Mouse (Mus musculus) limb, embryonic 10.5 days (tissue): Measurements from ENCODE around the gene Lin9. TPM values are rescaled to one million over a fixed set of nuclear protein-coding genes. Genes with fewer than 3 reads are reported as not detected.

Source experiments
- DNase-seq: peaks from one replicate; pipeline ENCODE4 v3.0.0-alpha.2; 2017; ENCODE audit warnings: low spot score
- H3K27ac ChIP-seq: fragments of 300-500 bp; sonication (generic); 2 replicates; pipeline ENCODE4 v1.5.1; 2016; ENCODE audit warnings: mild to moderate bottlenecking
- H3K27me3 ChIP-seq: fragments of 300-500 bp; sonication (generic); 2 replicates; pipeline ENCODE4 v1.6.1; 2016; ENCODE audit warnings: low read depth, mild to moderate bottlenecking; ENCODE audit not compliant: poor library complexity, severe bottlenecking
- H3K36me3 ChIP-seq: fragments of 300-500 bp; sonication (generic); 2 replicates; pipeline ENCODE4 v1.6.1; 2016; ENCODE audit warnings: mild to moderate bottlenecking, moderate library complexity
- H3K4me1 ChIP-seq: fragments of 300-500 bp; sonication (generic); 2 replicates; pipeline ENCODE4 v1.6.1; 2016
- H3K4me3 ChIP-seq: fragments of 300-500 bp; sonication (generic); 2 replicates; pipeline ENCODE4 v1.5.1; 2016; ENCODE audit warnings: mild to moderate bottlenecking, moderate library complexity
- H3K9me3 ChIP-seq: fragments of 300-500 bp; sonication (generic); replicated peaks from 2 replicates; pipeline ENCODE4 v1.6.1; 2016; ENCODE audit warnings: mild to moderate bottlenecking
- WGBS: fragments of 180-500 bp; shearing (Covaris S2); methylation state at CpG from one replicate; pipeline ENCODE4 v1.1.7; 2016; 5-methylcytosine and 5-hydroxymethylcytosine counted together
- polyA plus RNA-seq: library from polyadenylated mRNA; unstranded; fragments of >200 nt; fragmentation: Nextera tagmentation; extraction: Ambion mirVana; gene quantifications from 2 replicates; pipeline ENCODE4 v1.2.1, GENCODE M21; 2016

The Lin9 gene
- polyA plus RNA-seq, 1 experiment from 2014 or later = 24.9 TPM

DNA sequence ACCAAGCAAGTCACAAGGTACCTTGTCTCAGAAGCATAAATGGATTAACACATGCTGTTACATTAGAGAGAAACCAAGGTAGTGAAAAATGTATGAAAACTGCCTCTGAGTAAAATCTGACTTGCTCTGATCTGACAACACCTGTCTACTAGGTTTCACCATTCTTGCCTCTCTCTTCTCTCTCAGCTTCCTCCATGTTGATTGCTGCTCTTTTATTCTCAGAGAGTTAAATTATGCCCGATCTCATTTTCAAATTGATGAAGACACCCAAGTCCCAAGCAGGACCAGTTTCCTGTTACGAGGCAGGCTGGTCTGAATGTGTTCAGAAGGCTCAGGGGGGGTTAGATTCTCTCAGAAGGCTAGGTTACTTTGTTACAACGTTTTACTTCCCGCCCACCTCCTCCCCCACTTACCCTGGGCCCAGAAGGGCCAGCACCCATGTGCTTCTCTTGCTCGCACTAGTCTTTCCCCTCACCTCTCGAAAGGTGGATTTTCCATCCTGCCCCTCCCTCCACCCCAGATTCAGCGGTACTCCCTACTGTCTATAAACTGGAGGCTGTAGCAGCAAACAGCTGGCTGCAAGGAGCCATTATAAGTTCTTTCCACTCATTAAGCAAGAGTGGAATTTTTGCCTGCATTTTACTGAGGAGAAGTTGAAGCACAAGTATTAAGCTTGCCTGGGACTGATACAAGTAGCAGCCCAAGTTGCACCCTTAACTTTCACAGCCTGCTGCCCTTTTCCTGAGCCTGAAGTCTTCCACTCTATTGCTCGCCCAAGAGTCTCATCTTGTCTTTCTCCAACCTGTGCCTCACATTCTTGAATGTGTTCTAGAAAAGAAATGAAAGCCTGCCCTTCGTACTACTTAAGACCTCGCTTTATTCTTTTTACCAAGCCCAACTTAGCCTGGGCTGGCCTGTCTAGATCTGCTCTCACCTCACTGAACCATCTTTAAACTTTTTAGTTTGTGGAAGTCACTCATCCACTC lies 1.2 kb upstream of the Lin9 start:
- DNase-seq = peak; percentile 34
- 51% methylated on average over 10 of the region's 10 CpGs for WGBS
- H3K27me3 ChIP-seq = no peaks in the 10 kb centered on the region
- no peaks in the 10 kb centered on the region for H3K9me3 ChIP-seq
- peaks cover 32% of the 10 kb centered on the region for H3K4me1 ChIP-seq
- H3K4me3 ChIP-seq = peak overlapping the region; percentile 93
- H3K36me3 ChIP-seq = peaks cover 14% of the 10 kb centered on the region
- H3K27ac ChIP-seq = peak overlapping the region; percentile 100

DNA sequence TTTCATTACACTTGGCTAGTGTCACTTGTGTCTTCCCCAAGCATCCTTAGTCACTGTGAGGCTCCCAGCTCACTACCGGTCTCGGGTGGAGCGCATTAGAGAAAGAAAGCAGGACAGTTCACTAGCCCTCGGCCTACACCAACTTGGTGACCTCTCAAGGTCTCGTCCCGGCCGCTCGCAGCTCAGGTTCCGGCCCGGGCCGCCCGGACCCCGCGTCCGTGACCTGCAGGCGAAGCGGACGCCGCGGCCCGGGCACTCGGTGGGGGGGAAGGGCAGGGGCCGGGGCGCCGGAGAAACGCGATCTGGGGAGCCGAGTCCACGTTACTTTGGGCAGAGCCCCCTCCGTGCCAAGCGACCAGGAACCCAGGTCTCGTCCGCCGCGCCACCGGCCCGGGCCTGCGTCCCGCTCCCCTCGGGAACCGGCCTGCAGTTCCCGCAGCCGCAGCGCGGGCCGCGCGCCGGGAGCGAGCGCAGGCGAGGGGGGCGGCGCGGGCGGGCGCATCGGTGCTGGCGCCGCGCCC lies 285 bp upstream of the Lin9 start:
- peak; percentile 79 for DNase-seq
- H3K4me3 ChIP-seq = peak overlapping the region; percentile 93
- peaks cover 22% of the 10 kb centered on the region for H3K36me3 ChIP-seq
- 1% methylated on average over 55 of the region's 61 CpGs for WGBS
- H3K4me1 ChIP-seq = peaks cover 36% of the 10 kb centered on the region
- H3K27ac ChIP-seq = peak overlapping the region; percentile 100
- no peaks in the 10 kb centered on the region for H3K9me3 ChIP-seq
- H3K27me3 ChIP-seq = no peaks in the 10 kb centered on the region

DNA sequence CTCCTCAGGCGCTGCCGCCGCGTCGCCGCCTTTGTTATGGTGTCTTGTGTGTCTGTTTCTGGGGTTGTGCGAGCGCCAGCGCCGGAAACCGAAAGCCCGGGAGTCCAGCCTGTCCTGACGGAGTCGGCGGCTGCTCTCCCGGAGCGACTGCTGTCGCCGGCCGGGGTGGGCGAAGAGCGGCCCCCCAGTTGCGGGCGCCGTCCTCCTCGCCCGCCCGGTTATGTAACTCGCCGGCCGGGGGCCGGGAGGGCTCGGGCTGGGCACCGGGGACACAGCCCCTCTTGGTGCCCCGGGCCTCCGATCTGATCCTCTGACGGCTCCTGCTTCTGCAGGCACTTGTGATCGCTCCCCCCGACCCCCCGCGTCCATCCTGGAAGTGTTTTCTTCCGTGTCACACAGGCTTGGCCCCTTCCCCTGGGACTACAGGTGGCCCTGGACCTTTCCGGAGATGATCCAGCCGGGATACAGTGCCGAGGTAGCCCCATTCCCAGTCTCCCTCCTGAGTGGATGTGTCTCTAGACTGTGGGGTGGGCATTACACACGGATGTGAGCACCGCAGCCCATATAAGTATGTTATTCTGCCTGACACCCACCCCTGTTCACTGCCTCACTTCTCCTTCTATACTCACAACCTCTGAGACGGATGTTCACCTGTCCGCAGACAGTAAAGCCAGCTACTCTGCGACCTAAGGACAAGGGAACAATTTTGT lies 723 bp downstream of the Lin9 start:
- H3K27me3 ChIP-seq = no peaks in the 10 kb centered on the region
- peak overlapping the region; percentile 93 for H3K4me3 ChIP-seq
- peaks cover 29% of the 10 kb centered on the region for H3K36me3 ChIP-seq
- no peaks in the 10 kb centered on the region for H3K9me3 ChIP-seq
- peaks cover 39% of the 10 kb centered on the region for H3K4me1 ChIP-seq
- WGBS = 4% methylated on average over 50 of the region's 50 CpGs
- H3K27ac ChIP-seq = peak overlapping the region; percentile 100
- DNase-seq = peak; percentile 77

DNA sequence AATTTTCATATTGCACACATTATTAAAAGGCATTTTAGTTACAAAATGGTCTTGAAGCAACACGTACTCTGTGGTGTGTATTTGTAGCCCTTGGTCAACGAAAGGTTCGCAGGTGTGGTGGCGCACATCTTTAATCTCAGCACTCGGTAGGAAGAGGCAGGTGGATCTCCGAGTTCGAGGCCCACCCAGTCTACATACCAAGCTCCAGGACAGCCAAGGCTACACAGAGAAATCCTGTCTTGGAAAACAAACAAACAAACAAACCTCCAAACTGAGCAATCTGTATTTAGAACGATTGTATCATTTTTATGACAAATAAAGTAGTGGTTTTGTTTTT lies 1.2 kb downstream of the Lin9 start:
- DNase-seq = no peak
- peaks cover 34% of the 10 kb centered on the region for H3K36me3 ChIP-seq
- no peaks in the 10 kb centered on the region for H3K27me3 ChIP-seq
- 86% methylated on average over 8 of the region's 8 CpGs for WGBS
- H3K27ac ChIP-seq = peak overlapping the region; percentile 100
- no peaks in the 10 kb centered on the region for H3K9me3 ChIP-seq
- H3K4me1 ChIP-seq = peaks cover 39% of the 10 kb centered on the region
- peak overlapping the region; percentile 93 for H3K4me3 ChIP-seq

DNA sequence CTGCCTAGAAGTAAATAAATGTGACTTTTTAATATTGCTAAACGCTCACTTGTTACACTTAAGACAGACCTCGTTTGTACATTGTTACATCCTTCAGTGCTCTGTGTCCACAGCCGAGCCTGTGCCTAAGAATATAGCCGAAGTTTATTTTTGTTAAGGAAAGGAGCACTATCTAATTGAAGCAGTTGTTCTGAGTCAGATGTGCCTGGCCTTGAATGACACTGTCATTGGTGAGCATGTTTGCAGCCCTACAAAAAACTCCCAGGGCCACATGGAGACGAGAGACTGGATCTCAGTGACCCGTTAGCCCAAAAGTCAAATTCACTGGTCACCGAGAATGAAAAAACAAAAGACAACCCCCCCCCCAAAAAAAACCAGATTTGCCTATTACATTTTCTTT lies 50.3 kb downstream of the Lin9 start:
- Histone ChIP-seq H3K27me3 (peaks cover 23% of the 10 kb centered on the region), H3K9me3 (no peaks in the 10 kb centered on the region), H3K27ac (no peak overlapping the region), H3K36me3 (peaks cover 62% of the 10 kb centered on the region), H3K4me1 (peaks cover 2% of the 10 kb centered on the region), H3K4me3 (no peak overlapping the region)
- no peak for DNase-seq
- 89% methylated on average over 7 of the region's 7 CpGs for WGBS

DNA sequence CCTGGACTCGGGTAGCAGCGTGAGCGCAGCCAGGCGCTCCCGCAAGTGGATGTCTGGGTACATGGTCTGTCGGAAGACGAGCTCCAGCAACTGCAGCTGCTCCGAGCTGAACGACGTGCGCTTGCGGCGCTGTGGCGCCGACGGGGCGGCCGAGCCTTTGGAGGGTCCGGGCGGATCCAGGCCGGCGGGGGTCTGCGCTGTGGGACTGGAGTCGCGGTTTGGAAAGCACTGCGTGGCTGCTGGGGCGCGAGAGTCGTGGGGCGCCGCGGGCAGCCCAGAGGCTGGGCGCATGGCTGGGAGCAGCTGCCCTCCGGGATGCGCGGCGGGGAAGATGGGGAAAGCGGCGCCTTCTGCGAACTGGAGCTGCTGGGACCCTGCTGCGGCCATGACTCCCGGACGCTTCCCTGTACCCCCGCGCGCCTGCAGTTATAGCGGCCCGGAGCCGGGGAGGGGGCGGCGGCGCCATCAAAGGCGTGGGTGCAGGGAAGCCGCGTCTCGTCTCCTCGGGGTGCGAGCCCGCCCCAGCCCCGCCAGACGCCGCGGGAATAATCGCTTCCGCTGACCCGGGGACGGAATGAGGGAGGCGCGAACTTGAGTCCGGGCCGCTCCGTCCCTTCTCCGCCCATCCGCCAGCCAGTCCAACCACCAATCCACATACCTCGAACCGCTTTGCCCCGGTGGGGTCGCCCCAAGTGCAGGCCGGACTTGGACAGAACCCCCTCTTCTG lies 55.8 kb downstream of the Lin9 start, which contains the start of gene Mixl1:
Gene Mixl1, minus strand, starts transcription at position 409 of the 727 bp plus-strand sequence.
- Histone ChIP-seq H3K9me3 (no peaks in the 10 kb centered on the region), H3K4me3 (peak within 1 kb of the TSS; percentile 59), H3K36me3 (peaks cover 11% of the 10 kb centered on the region), H3K27me3 (peaks cover 65% of the 10 kb centered on the region), H3K4me1 (peaks cover 14% of the 10 kb centered on the region), H3K27ac (peak within 1 kb of the TSS; percentile 46; the same call in 1 of the 2 replicates)
- DNase-seq = peak; percentile 62
- 1% methylated on average over 79 of the region's 79 CpGs for WGBS

DNA sequence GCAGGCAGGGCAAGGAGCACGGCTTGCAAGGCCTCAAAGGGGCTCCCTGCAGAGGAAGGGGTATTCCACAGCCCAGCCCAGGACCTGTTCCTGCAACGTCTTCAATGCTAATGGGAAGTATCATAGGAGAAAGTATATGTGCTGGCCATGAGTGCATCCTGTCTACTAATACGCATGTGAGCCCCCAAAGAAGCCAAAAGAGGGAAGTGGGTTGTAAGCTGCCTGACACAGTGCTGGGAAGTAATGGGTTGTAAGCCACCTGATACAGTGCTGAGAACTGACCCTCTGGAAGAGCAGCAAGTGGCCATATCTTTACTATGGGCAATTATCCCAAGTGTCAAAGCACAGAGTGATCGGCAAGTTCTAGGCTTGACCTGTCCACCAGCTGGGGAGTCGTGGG lies 57.1 kb downstream of the Lin9 start:
- Histone ChIP-seq H3K27ac (no peak overlapping the region), H3K4me1 (peaks cover 19% of the 10 kb centered on the region), H3K36me3 (no peaks in the 10 kb centered on the region), H3K4me3 (no peak overlapping the region), H3K9me3 (no peaks in the 10 kb centered on the region), H3K27me3 (peaks cover 65% of the 10 kb centered on the region)
- WGBS = 42% methylated on average over 5 of the region's 5 CpGs
- DNase-seq = peak; percentile 33

DNA sequence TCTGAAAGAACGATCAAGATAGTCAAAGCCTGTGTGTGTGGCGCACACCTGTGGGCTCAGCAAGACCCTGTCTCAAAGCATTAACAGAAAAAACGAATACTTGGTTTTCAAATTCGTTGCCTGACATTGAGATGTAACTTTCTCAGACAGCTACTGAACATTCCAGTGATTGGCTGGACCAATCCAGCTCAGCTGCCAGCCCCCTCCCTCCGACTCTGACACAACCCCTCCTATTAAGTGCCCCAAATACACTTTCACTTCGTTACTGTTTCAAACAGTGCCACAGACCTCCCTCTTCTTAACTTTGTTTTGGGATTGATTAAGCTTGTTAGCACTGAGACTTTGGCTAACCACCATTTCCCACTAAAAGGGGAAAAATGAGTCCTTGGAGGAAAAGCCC lies 62.5 kb downstream of the Lin9 start:
- H3K9me3 ChIP-seq = no peaks in the 10 kb centered on the region
- no peak for DNase-seq
- H3K4me3 ChIP-seq = no peak overlapping the region
- no peaks in the 10 kb centered on the region for H3K36me3 ChIP-seq
- WGBS = 40% methylated on average over 6 of the region's 6 CpGs
- H3K4me1 ChIP-seq = peaks cover 16% of the 10 kb centered on the region
- peaks cover 21% of the 10 kb centered on the region for H3K27me3 ChIP-seq
- no peak overlapping the region for H3K27ac ChIP-seq

DNA sequence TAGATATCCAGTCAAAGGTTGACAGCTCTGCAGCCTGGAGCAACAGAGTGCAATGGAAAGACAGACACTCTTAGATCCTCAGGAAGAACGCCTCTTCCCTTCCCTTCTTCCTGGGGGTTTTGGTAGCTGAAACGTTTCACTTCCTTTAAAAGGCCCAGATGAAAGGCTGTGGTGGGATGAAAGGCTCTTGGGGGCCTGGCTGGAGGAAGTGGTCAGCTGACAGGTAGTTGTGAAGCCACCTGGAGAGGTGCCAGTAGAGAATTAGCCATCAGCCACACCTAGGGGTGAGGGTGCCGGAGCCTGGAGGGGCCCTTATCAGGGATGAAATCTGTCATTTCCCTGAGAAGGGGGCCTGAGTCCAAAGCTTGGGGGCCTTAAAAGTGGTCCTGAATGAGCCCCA lies 66.4 kb downstream of the Lin9 start:
- DNase-seq = no peak
- Histone ChIP-seq H3K4me3 (no peak overlapping the region), H3K4me1 (peaks cover 20% of the 10 kb centered on the region), H3K36me3 (no peaks in the 10 kb centered on the region), H3K9me3 (no peaks in the 10 kb centered on the region), H3K27ac (no peak overlapping the region), H3K27me3 (0 out of 2 replicates have a peak, but pooled peaks cover 7% of the 10 kb centered on the region)
- 35% methylated on average over 3 of the region's 3 CpGs for WGBS

DNA sequence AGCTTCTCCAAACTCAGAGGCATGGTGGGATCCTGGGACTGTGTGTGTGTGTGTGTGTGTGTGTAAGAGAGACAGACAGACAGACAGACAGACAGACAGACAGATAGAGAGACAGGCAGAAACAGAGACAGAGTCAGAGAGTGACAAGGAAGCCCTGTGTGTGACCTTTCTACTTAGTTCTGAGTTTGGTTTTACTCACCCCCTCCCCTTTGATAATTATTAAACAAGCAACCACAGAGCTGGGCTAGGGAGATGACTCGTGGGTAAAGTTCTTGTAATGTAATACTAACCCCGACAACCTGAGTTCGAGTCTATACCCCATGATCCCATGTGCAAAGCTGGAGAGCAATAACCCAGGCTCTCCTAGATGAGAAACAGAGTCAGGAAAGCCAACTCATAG lies 66.9 kb downstream of the Lin9 start:
- Histone ChIP-seq H3K27ac (no peak overlapping the region), H3K36me3 (no peaks in the 10 kb centered on the region), H3K9me3 (no peaks in the 10 kb centered on the region), H3K27me3 (0 out of 2 replicates have a peak, but pooled peaks cover 7% of the 10 kb centered on the region), H3K4me3 (no peak overlapping the region), H3K4me1 (peaks cover 17% of the 10 kb centered on the region)
- WGBS = 76% methylated on average over 3 of the region's 3 CpGs
- no peak for DNase-seq

DNA sequence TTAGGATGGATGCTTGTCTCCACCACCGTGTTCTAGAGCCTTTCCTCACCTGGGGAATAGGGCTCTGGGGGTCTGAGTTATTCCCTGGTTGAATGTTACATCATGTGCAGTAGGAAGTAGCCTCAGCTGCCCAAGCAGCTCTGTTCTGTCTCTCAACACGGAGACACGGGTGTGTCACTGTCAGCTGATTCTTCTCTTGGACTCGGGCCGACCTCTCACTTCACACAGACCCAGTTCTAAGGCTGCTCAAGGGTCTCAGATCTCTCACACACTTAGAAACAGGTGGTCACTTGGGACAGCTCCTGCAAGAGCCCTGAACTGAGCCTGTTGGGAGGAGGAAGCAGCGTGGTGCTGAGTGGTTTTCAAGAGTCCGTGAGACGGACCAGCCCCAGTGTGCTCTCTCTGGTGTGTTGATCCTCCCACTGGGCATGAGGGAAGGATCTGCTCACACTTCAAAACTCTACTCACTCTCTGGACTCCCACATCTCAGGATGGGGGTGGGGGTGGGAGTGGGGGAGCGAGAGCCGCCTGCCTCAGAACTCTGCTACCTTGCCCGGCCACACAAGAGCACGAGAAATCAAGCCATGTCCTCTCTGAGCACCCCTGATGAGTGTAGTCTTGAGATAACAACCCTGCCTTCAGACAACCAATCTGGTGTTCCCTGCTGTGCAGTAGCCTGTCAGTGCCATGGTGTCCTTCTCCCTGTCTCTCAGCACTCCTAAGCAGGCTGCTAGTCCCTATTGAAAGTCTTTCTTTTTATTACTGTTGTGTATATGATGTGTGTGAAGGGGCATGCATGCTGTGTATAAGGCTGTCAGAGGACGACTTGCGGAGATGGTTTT lies 68.2 kb downstream of the Lin9 start:
- WGBS = 61% methylated on average over 14 of the region's 14 CpGs

DNA sequence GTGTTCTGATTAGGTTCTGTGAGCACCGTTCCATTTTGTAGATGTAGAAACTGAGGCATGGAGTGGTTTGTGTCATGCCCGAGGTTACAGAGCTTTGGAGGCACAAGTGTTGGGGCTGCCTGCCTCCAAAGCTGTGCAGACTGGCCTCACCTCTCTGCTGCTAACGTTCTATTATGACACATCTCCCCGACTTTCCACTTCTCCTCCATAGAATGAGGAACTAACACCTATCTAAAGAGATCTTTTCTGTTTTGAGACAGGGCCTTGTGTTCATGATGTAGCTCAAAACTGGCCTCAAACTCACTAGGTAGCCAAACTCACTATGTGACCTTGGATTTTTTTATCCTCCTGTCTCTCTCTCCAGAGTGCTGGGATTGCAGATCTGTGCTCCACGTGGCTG lies 77.8 kb downstream of the Lin9 start:
- Histone ChIP-seq H3K9me3 (no peaks in the 10 kb centered on the region), H3K27ac (no peak overlapping the region), H3K27me3 (no peaks in the 10 kb centered on the region), H3K4me1 (no peaks in the 10 kb centered on the region), H3K36me3 (no peaks in the 10 kb centered on the region), H3K4me3 (no peak overlapping the region)
- no peak for DNase-seq
- WGBS = 79% methylated on average over 5 of the region's 5 CpGs

More for the DNA sequence above, 68.2 kb downstream of the Lin9 start:
- H3K9me3 ChIP-seq = no peaks in the 10 kb centered on the region
- peaks cover 9% of the 10 kb centered on the region; the same call in 1 of the 2 replicates for H3K4me1 ChIP-seq
- H3K36me3 ChIP-seq = no peaks in the 10 kb centered on the region
- 0 out of 2 replicates have a peak, but pooled peaks cover 7% of the 10 kb centered on the region for H3K27me3 ChIP-seq
- no peak overlapping the region for H3K27ac ChIP-seq
- no peak overlapping the region for H3K4me3 ChIP-seq
- DNase-seq = no peak
